In genomic region chr12:54354187-54354586, GRCm38 (mm10) we compare ENCODE assay signal across 18 mouse cellular contexts.
A peak's percentile ranks its signal among the peaks of the same experiment; 100 is the strongest.
DNase-seq lines count a peak whose midpoint lies in the region; ATAC-seq and TF ChIP-seq lines count a peak whose summit lies in the region.
"Had no signal": no experiment of that assay in that cellular context is flagged by ENCODE, and none has a peak within 500 bp of the region (broad histone marks: within the 10 kb centered on the region; RNA-seq: fewer than 3 reads in every experiment).

No protein-coding gene starts in this region.

- peak; percentile 19 for DNase-seq in liver, postnatal 0 days
- no peak for DNase-seq in liver
- DNase-seq in kidney, postnatal 14 days = peak; percentile 43
- no peak for DNase-seq in urinary bladder, adult 2 months (ENCODE audit: low spot score)
- no peak for DNase-seq in gastrocnemius, adult 2 months
- DNase-seq in adrenal gland, postnatal 25 days = no peak
- DNase-seq: adrenal gland, postnatal 14 days; cerebellum, adult 11 months; gastrocnemius, postnatal 14 days; lung, adult 2 months; right cerebral cortex, postnatal 25 days had no signal

- no peaks in the 10 kb centered on the region for H3K27me3 ChIP-seq in liver, postnatal 0 days (ENCODE audit: insufficient read depth, low read length)
- H3K27me3 ChIP-seq in intestine, embryonic 16.5 days (replicated peaks; ENCODE audit: control insufficient read depth, insufficient read depth, low read length) = no peaks in the 10 kb centered on the region
- H3K27me3 ChIP-seq in stomach, embryonic 15.5 days (replicated peaks) = no peaks in the 10 kb centered on the region
- H3K27me3 ChIP-seq: forebrain, embryonic 13.5 days; heart, embryonic 12.5 days; megakaryocyte, embryonic 14.5 days; neural tube, embryonic 12.5 days had no signal

- TF ChIP-seq CTCF in liver, postnatal 0 days (IDR thresholded peaks at IDR 0.05; ENCODE audit: low read depth) = no peak
- no peak for TF ChIP-seq CTCF in gastrocnemius, adult 2 months (IDR thresholded peaks at IDR 0.05)

- 59% methylated on average over 6 of the region's 6 CpGs for WGBS in liver, postnatal 0 days (ENCODE audit: insufficient replicate concordance)
- WGBS in intestine, embryonic 16.5 days = 37% methylated on average over 6 of the region's 6 CpGs
- WGBS in stomach, embryonic 15.5 days = 56% methylated on average over 6 of the region's 6 CpGs

- H3K4me2 ChIP-seq in liver, postnatal 0 days (ENCODE audit: low read depth, low read length) = no peak overlapping the region
- no peak overlapping the region for H3K4me2 ChIP-seq in intestine, embryonic 16.5 days (ENCODE audit: low read depth, low read length)
- H3K4me2 ChIP-seq in stomach, embryonic 15.5 days = no peak overlapping the region
- H3K4me2 ChIP-seq: forebrain, embryonic 13.5 days; heart, embryonic 12.5 days; neural tube, embryonic 12.5 days had no signal

- H3K36me3 ChIP-seq in liver, postnatal 0 days (replicated peaks; ENCODE audit: insufficient read depth, low read length) = no peaks in the 10 kb centered on the region
- no peaks in the 10 kb centered on the region for H3K36me3 ChIP-seq in intestine, embryonic 16.5 days (ENCODE audit: control insufficient read depth, insufficient read depth, low read length)
- H3K36me3 ChIP-seq in stomach, embryonic 15.5 days = no peaks in the 10 kb centered on the region
- H3K36me3 ChIP-seq: heart, embryonic 12.5 days; neural tube, embryonic 12.5 days had no signal

- H3K27ac ChIP-seq in liver, postnatal 0 days (ENCODE audit: low read depth) = 0 out of 2 replicates have a peak overlapping the region, but pooled peaks have one; percentile 3
- H3K27ac ChIP-seq in intestine, embryonic 16.5 days (ENCODE audit: low read length) = peak overlapping the region; percentile 79
- H3K27ac ChIP-seq in stomach, embryonic 15.5 days = peak overlapping the region; percentile 28; the same call in 1 of the 2 replicates
- H3K27ac ChIP-seq in gastrocnemius, adult 2 months = no peak overlapping the region
- H3K27ac ChIP-seq: forebrain, embryonic 13.5 days; neural tube, embryonic 12.5 days had no signal

- intact Hi-C loops in gastrocnemius, adult 2 months (cut with DNase I) = loop anchor here (10.0 kb wide), 1 partner anchor 249 kb away; no protein-coding TSS in a partner anchor

- TF ChIP-seq EP300 in liver, postnatal 0 days (IDR thresholded peaks at IDR 0.05; ENCODE audit: low read depth) = no peak

- H3K4me1 ChIP-seq in liver, postnatal 0 days (ENCODE audit: insufficient read depth) = peaks cover 7% of the 10 kb centered on the region
- 0 out of 2 replicates have a peak, but pooled peaks cover 13% of the 10 kb centered on the region for H3K4me1 ChIP-seq in intestine, embryonic 16.5 days (ENCODE audit: control insufficient read depth, insufficient read depth, low read length)
- H3K4me1 ChIP-seq in stomach, embryonic 15.5 days = peaks cover 9% of the 10 kb centered on the region; the same call in 1 of the 2 replicates
- H3K4me1 ChIP-seq: megakaryocyte, embryonic 14.5 days had no signal

- ATAC-seq in liver, postnatal 0 days = no peak
- peak; percentile 83 for ATAC-seq in intestine, embryonic 16.5 days
- ATAC-seq in stomach, embryonic 15.5 days (ENCODE audit: insufficient read depth, low FRiP score, low read depth) = no peak
- ATAC-seq: CD4-positive, CD25-positive, alpha-beta regulatory T cell, adult 4 months had no signal

- H3K9ac ChIP-seq in liver, postnatal 0 days (replicated peaks) = no peak overlapping the region
- 0 out of 2 replicates have a peak overlapping the region, but pooled peaks have one; percentile 20 for H3K9ac ChIP-seq in intestine, embryonic 16.5 days (ENCODE audit: low read depth, low read length)
- no peak overlapping the region for H3K9ac ChIP-seq in stomach, embryonic 15.5 days
- H3K9ac ChIP-seq: forebrain, embryonic 13.5 days; heart, embryonic 12.5 days; neural tube, embryonic 12.5 days had no signal

- H3K9me3 ChIP-seq in liver, postnatal 0 days (ENCODE audit: low read length) = no peaks in the 10 kb centered on the region
- H3K9me3 ChIP-seq in intestine, embryonic 16.5 days (ENCODE audit: control insufficient read depth, low read length) = no peaks in the 10 kb centered on the region
- no peaks in the 10 kb centered on the region for H3K9me3 ChIP-seq in stomach, embryonic 15.5 days
- H3K9me3 ChIP-seq: forebrain, embryonic 13.5 days; heart, embryonic 12.5 days; neural tube, embryonic 12.5 days had no signal

- H3K4me3 ChIP-seq in liver, postnatal 0 days (ENCODE audit: low read depth, low read length) = no peak overlapping the region
- H3K4me3 ChIP-seq in intestine, embryonic 16.5 days (ENCODE audit: low read length) = no peak overlapping the region
- no peak overlapping the region for H3K4me3 ChIP-seq in stomach, embryonic 15.5 days (replicated peaks)
- no peak overlapping the region for H3K4me3 ChIP-seq in gastrocnemius, adult 2 months
- H3K4me3 ChIP-seq: forebrain, embryonic 13.5 days; heart, embryonic 12.5 days; megakaryocyte, embryonic 14.5 days; neural tube, embryonic 12.5 days had no signal

Comparison
In these comparisons a context has a peak if more than half of its experiments do, and no peak if none do; other contexts are left out.
1. DNase-seq: peak in liver, postnatal 0 days (single experiment) and kidney, postnatal 14 days (single experiment); none in liver (single experiment), urinary bladder, adult 2 months (single experiment), gastrocnemius, adult 2 months (single experiment) and adrenal gland, postnatal 25 days (single experiment).